Mouse (Mus musculus) bone marrow, adult 2 months (tissue): Measurements from ENCODE around the gene Hras. TPM values are rescaled to one million over a fixed set of nuclear protein-coding genes. Genes with fewer than 3 reads are reported as not detected.

ENCODE experiments used
- H3K27ac ChIP-seq: fragments of 200-500 bp; 2 replicates; pipeline ENCODE4 v1.5.1; 2012; ENCODE audit warnings: low read depth, mild to moderate bottlenecking, control low read depth, inconsistent platforms, low read length; ENCODE audit not compliant: control insufficient read depth, poor library complexity, insufficient read depth
- H3K4me1 ChIP-seq: fragments of 200-500 bp; 2 replicates; pipeline ENCODE4 v1.6.1; 2011; ENCODE audit warnings: low read length; ENCODE audit not compliant: control insufficient read depth, insufficient read depth
- H3K4me3 ChIP-seq: fragments of 200-500 bp; replicated peaks from 2 replicates; pipeline ENCODE3; 2011; ENCODE audit warnings: mild to moderate bottlenecking, low read depth, low read length, control low read depth; ENCODE audit not compliant: control insufficient read depth
- CTCF ChIP-seq: fragments of 200-500 bp; IDR thresholded peaks from 2 replicates; pipeline ENCODE4 v1.5.1; 2011; ENCODE audit warnings: low read length, control low read depth; ENCODE audit not compliant: control insufficient read depth, insufficient read depth
- POLR2A ChIP-seq: fragments of 200-500 bp; IDR thresholded peaks from 2 replicates; pipeline ENCODE4 v1.6.1; 2011; ENCODE audit warnings: low read depth, mild to moderate bottlenecking, control low read depth, low read length, borderline replicate concordance; ENCODE audit not compliant: control insufficient read depth
- WGBS: fragments of 180-500 bp; shearing (Covaris S2); methylation state at CpG from one replicate; pipeline ENCODE4 v1.1.7; 2018; 5-methylcytosine and 5-hydroxymethylcytosine counted together
- polyA plus RNA-seq: library from polyadenylated mRNA; stranded (reverse); fragments of >200 nt; gene quantifications from 2 replicates; pipeline ENCODE4 v1.2.4, GENCODE M21; 2011; ENCODE audit warnings: low replicate concordance; ENCODE audit not compliant: missing spikeins, insufficient read depth, insufficient read length

Gene Hras
- polyA plus RNA-seq, 1 experiment = 168 TPM

- peaks cover 6% of the 10 kb centered on the region for H3K4me1 ChIP-seq
Observed at GRCm38 (mm10) chr7:141206182-141206937, 12.6 kb upstream of the Hras start.

DNA sequence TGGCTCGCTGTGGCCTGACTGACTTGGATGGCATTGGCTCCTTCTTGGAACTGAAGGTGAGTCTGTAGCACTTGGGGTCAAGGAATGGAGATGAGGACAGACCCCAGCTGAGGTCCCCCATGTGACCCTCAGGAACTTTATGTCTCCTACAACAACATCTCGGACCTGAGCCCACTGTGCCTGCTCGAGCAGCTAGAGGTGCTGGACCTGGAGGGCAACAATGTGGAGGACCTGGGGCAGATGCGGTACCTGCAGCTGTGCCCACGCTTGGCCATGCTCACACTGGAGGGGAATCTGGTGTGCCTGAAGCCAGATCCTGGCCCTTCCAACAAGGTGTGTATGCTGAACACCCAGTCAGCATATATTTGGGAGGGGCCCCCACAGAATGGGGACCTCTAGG, 11.7 kb upstream of the Hras start:
- no peak for TF ChIP-seq CTCF
- TF ChIP-seq POLR2A = no peak
- Histone ChIP-seq H3K27ac (no peak overlapping the region), H3K4me3 (no peak overlapping the region), H3K4me1 (peaks cover 6% of the 10 kb centered on the region)
- 86% methylated on average over 5 of the region's 5 CpGs for WGBS

More at GRCm38 (mm10) chr7:141206182-141206937, 12.6 kb upstream of the Hras start:
- Histone ChIP-seq H3K27ac (no peak overlapping the region), H3K4me3 (no peak overlapping the region)
- 89% methylated on average over 18 of the region's 18 CpGs for WGBS
- no peak for TF ChIP-seq POLR2A
- no peak for TF ChIP-seq CTCF

DNA sequence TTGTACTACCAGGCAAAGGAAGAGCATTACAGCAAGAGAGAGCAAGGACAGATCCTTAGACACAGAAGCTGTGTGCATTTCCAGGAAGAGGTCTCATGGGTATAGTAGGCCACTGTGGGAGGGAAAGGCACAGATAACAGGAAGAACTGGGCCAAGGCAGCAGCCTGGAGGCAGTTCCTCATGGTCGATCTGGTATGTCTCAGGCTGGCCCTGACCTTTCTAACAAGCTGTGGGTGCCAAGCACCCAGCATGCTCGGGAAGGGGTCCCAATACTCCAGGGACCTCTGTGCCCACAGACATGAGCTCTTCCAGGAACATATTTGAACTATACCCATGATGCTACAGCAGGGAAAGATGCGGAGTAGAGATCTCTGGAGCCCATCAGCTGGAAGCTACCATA, 10.7 kb upstream of the Hras start:
- H3K4me3 ChIP-seq = no peak overlapping the region
- H3K4me1 ChIP-seq = peaks cover 3% of the 10 kb centered on the region
- 52% methylated on average over 3 of the region's 3 CpGs for WGBS
- H3K27ac ChIP-seq = no peak overlapping the region
- no peak for TF ChIP-seq POLR2A
- TF ChIP-seq CTCF = no peak

GRCm38 (mm10) chr7:141198121-141198520, 4.3 kb upstream of the Hras start:
- TF ChIP-seq CTCF = no peak
- no peak for TF ChIP-seq POLR2A
- no peak overlapping the region for H3K27ac ChIP-seq
- WGBS = 89% methylated on average over 4 of the region's 4 CpGs
- H3K4me3 ChIP-seq = no peak overlapping the region
- H3K4me1 ChIP-seq = no peaks in the 10 kb centered on the region; the same call in 1 of the 2 replicates

DNA sequence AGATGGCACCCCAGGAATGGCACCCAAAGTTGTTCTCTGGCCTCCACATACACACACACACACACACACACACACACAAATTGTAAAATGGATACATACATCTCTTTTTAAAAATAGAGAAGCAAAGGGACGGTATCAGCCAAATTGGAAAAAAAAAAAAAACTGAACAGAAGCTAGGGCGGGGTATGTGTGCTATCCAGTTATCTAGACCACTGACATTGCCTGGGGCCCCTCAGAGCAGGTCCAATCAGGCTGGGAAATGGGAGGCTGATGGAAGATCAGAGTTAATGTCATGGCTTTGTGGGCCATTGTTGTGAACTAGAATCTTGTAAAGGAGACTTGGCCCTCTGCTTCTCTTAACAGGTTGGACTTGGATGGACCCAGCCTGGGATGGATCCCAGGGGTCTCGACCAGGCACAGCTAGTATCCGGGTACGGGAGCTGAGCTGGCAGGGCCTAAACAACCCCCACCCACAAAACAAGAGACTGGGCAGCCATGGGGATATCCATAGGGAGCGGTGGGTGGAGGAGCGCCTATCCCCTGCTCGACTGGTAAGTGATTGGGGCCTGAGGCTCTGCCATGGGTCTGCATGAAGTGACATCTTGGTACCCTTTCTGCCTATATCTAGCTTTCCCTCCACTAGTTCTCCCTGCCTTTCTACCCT, 2.9 kb upstream of the Hras start:
- H3K27ac ChIP-seq = no peak overlapping the region
- TF ChIP-seq CTCF (no peak), POLR2A (no peak)

GRCm38 (mm10) chr7:141195754-141196153, 1.9 kb upstream of the Hras start:
- H3K4me1 ChIP-seq = peaks cover 2% of the 10 kb centered on the region; the same call in 1 of the 2 replicates
- TF ChIP-seq CTCF (no peak), POLR2A (no peak)
- H3K4me3 ChIP-seq = no peak overlapping the region
- no peak overlapping the region for H3K27ac ChIP-seq
- WGBS = 92% methylated on average over 2 of the region's 2 CpGs

More for the DNA sequence above, 2.9 kb upstream of the Hras start:
- 84% methylated on average over 8 of the region's 8 CpGs for WGBS
- Histone ChIP-seq H3K4me1 (peaks cover 2% of the 10 kb centered on the region; the same call in 1 of the 2 replicates), H3K4me3 (no peak overlapping the region)

GRCm38 (mm10) chr7:141194830-141195229, 1.0 kb upstream of the Hras start:
- Histone ChIP-seq H3K27ac (peak overlapping the region; percentile 84), H3K4me1 (peaks cover 2% of the 10 kb centered on the region; the same call in 1 of the 2 replicates), H3K4me3 (peak overlapping the region; percentile 84)
- no peak for TF ChIP-seq POLR2A
- no peak for TF ChIP-seq CTCF
- 3% methylated on average over 28 of the region's 28 CpGs for WGBS

DNA sequence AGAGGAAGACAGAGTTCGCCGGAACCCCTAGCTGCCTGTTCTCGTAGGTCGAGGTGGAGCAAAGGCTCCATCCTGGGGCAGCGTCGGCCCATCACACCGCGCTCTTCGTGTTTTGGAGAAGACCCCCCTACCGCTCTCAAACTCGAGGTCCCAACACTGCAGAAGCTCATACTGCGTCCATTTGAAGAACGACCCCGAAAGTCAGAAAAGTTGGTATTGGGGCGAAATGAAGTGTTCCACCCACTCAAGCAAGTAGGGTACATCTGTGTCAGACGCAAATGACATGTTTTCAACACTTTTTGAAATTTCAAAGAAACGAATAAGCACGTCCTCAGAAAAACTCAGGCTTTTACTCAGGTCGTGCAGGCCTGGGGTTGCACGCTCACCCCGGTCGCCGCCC, 604 bp upstream of the Hras start:
- TF ChIP-seq POLR2A (no peak), CTCF (no peak)
- H3K4me1 ChIP-seq = peaks cover 2% of the 10 kb centered on the region; the same call in 1 of the 2 replicates
- peak overlapping the region; percentile 84 for H3K4me3 ChIP-seq
- H3K27ac ChIP-seq = peak overlapping the region; percentile 84
- under 1% methylated on average over 23 of the region's 23 CpGs for WGBS
